Mouse (Mus musculus) C2C12 (cell line): Measurements from ENCODE around the gene Psmd2. TPM values are rescaled to one million over a fixed set of nuclear protein-coding genes. Genes with fewer than 3 reads are reported as not detected.

ENCODE experiments used
- H3K27me3 ChIP-seq: one replicate; pipeline ENCODE4 v1.6.1; 2011; ENCODE audit not compliant: control insufficient read depth, insufficient read depth, insufficient read length
- H3K36me3 ChIP-seq: one replicate; pipeline ENCODE4 v1.6.1; 2011; ENCODE audit not compliant: control insufficient read depth, insufficient read depth
- H3K4me3 ChIP-seq: one replicate; pipeline ENCODE4 v1.5.1; 2011; ENCODE audit warnings: mild to moderate bottlenecking, control low read depth; ENCODE audit not compliant: poor library complexity, insufficient read depth, severe bottlenecking
- H3K79me2 ChIP-seq: one replicate; pipeline ENCODE4 v1.6.1; 2011; ENCODE audit not compliant: control insufficient read depth, insufficient read depth
- H3K79me3 ChIP-seq: one replicate; pipeline ENCODE4 v1.6.1; 2011; ENCODE audit warnings: low read depth, control low read depth
- H3ac ChIP-seq: one replicate; pipeline ENCODE3; 2011; ENCODE audit warnings: low read depth; ENCODE audit not compliant: control insufficient read depth, insufficient read length
- CEBPB ChIP-seq: IDR thresholded peaks from one replicate; pipeline ENCODE4 v1.6.1; 2011; ENCODE audit warnings: low read depth, mild to moderate bottlenecking, control low read depth, moderate library complexity
- CTCF ChIP-seq: IDR thresholded peaks from one replicate; pipeline ENCODE4 v1.5.1; 2011; ENCODE audit not compliant: control insufficient read depth, insufficient read depth, insufficient read length
- FOSL1 ChIP-seq: IDR thresholded peaks from one replicate; pipeline ENCODE4 v1.8.0; 2011; ENCODE audit warnings: mild to moderate bottlenecking, low read length; ENCODE audit not compliant: poor library complexity, insufficient read depth, severe bottlenecking
- MAX ChIP-seq: IDR thresholded peaks from one replicate; pipeline ENCODE4 v1.6.1; 2011; ENCODE audit warnings: mild to moderate bottlenecking, control low read depth
- MYOD1 ChIP-seq: IDR thresholded peaks from one replicate; pipeline ENCODE4 v1.6.1; 2011; ENCODE audit warnings: low read depth; ENCODE audit not compliant: control insufficient read depth, insufficient read length
- MYOG ChIP-seq: IDR thresholded peaks from one replicate; pipeline ENCODE4 v1.6.1; 2011; ENCODE audit not compliant: control insufficient read depth, insufficient read length; ENCODE audit errors: extremely low read depth
- USF1 ChIP-seq: IDR thresholded peaks from one replicate; pipeline ENCODE4 v1.6.1; 2011; ENCODE audit warnings: low read depth, mild to moderate bottlenecking, control low read depth, moderate library complexity
- polyA plus RNA-seq: library from polyadenylated mRNA; unstranded; fragments of >200 nt; fragmentation: generic; extraction: Trizol; gene quantifications from one replicate; pipeline ENCODE4 v1.2.1, GENCODE M21; 2012; ENCODE audit warnings: missing spikeins

The Psmd2 gene
- polyA plus RNA-seq, 1 experiment = 297 TPM

DNA sequence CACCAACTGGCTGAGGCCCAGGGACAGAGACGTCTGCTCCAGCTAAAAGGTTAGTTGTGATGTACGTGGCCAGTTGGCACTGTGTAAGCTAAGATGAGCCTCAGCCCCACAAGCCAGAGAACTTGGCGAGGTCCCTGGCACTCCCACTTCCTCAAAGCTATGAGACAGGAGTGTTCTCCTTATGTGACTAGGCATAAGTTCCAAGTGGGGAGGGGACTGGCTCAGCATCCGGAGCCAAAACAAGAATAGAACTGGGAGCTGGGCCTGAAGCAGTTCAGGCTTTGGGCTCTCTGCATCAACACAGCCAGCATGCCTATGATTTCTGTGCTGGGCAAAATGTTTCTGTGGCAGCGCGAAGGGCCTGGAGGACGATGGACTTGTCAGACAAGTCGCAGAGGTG lies 43.3 kb downstream of the Psmd2 start:
- Histone ChIP-seq H3K79me3 (no peaks in the 10 kb centered on the region), H3K36me3 (peaks cover 35% of the 10 kb centered on the region), H3K27me3 (no peaks in the 10 kb centered on the region), H3K79me2 (no peaks in the 10 kb centered on the region), H3ac (no peak overlapping the region), H3K4me3 (no peak overlapping the region)
- TF ChIP-seq MAX = no peak
- TF ChIP-seq MYOD1 = no peak
- TF ChIP-seq CEBPB = no peak
- no peak for TF ChIP-seq FOSL1
- no peak for TF ChIP-seq MYOG
- TF ChIP-seq USF1 = no peak
- no peak for TF ChIP-seq CTCF

DNA sequence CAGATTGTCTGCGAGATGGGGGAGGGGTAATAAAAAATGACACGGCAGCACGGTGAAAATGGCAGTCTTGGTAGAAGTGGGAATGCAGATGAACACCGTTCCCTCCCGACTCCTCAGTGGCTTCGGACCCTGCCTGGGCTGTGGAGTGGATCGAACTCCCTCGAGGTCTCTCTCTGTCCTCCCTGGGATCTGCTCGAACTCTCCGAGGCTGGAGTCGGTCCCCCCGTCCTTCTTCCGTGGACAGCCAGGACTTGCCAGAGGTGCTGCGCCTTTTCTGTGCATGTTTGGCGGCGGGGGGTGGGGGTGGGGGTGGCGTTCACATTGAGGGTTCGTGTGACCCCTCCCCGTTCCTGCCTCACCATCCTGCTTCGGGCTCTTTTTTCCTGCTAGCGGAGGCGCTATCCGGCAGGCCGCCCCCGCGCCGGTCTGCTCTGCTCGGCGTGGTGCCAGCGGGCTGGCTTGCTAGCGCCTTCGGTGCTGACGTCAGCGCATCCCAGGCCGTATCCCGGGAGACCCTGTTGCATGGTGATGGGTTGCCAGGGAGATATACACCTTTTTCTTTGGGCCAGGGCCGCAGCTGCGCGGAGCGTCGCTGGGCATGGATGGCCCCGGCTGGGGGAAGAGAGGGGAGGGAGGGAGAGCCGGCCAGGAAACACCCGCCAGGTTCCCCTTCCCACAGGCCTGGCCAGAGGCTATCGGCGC lies 44.3 kb downstream of the Psmd2 start:
- peaks cover 25% of the 10 kb centered on the region for H3K36me3 ChIP-seq
- H3ac ChIP-seq = no peak overlapping the region
- no peak overlapping the region for H3K4me3 ChIP-seq
- TF ChIP-seq MYOD1 (no peak), CTCF (no peak)
- no peaks in the 10 kb centered on the region for H3K79me3 ChIP-seq
- H3K79me2 ChIP-seq = no peaks in the 10 kb centered on the region
- no peaks in the 10 kb centered on the region for H3K27me3 ChIP-seq

DNA sequence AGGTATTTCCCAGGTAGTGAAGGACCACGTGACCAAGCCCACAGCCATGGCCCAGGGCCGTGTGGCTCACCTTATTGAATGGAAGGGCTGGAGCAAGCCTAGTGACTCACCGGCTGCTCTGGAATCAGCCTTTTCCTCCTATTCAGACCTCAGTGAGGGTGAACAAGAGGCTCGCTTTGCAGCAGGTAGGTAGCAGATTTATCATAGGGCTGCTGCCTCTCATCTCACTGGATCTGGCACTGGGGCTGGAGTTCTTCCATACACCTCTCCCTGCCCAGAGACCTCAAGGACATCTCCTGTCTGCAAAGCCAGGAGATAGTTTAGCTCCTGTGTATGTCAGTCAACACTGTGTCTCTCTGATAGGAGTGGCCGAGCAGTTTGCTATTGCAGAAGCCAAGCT lies 47.8 kb downstream of the Psmd2 start:
- Histone ChIP-seq H3K27me3 (no peaks in the 10 kb centered on the region), H3K4me3 (no peak overlapping the region), H3K79me2 (no peaks in the 10 kb centered on the region), H3ac (no peak overlapping the region), H3K36me3 (no peaks in the 10 kb centered on the region), H3K79me3 (no peaks in the 10 kb centered on the region)
- TF ChIP-seq MYOD1 = no peak
- TF ChIP-seq FOSL1 = no peak
- TF ChIP-seq CTCF = no peak
- TF ChIP-seq CEBPB = no peak
- no peak for TF ChIP-seq MAX
- no peak for TF ChIP-seq MYOG
- no peak for TF ChIP-seq USF1

DNA sequence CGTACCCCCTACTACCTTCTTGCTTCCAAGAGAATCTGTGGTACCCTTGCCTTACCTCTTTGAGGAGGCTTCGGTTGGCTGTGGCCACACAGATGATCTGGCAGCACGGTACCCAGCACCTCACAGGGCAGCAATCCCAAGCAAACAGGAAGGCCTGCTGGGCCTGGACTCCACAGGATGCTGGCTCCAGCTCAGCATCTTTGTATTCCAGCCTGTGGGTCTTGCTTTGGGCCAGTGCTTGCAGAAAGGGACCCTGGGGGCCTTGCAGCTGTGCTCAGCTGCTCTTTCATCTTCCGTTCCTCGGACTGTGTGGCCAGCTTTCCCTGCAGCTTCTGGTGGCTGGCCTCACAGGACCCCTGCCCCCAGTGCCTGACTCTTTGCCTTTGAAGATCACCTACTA lies 48.6 kb downstream of the Psmd2 start:
- TF ChIP-seq MYOD1 (no peak), MAX (no peak), USF1 (no peak), MYOG (no peak), CEBPB (no peak), FOSL1 (no peak), CTCF (no peak)
- H3K4me3 ChIP-seq = no peak overlapping the region
- no peaks in the 10 kb centered on the region for H3K27me3 ChIP-seq
- H3K79me3 ChIP-seq = no peaks in the 10 kb centered on the region
- H3K79me2 ChIP-seq = no peaks in the 10 kb centered on the region
- H3K36me3 ChIP-seq = no peaks in the 10 kb centered on the region
- H3ac ChIP-seq = no peak overlapping the region

- H3K4me3 ChIP-seq = no peak overlapping the region
- TF ChIP-seq MYOD1 = no peak
- no peak for TF ChIP-seq MAX
- no peak for TF ChIP-seq MYOG
- no peak for TF ChIP-seq CTCF
- TF ChIP-seq USF1 = no peak
- TF ChIP-seq CEBPB = no peak
- no peak for TF ChIP-seq FOSL1
- no peaks in the 10 kb centered on the region for H3K27me3 ChIP-seq
- no peaks in the 10 kb centered on the region for H3K79me3 ChIP-seq
- peak overlapping the region; percentile 16 for H3ac ChIP-seq
- no peaks in the 10 kb centered on the region for H3K79me2 ChIP-seq
- H3K36me3 ChIP-seq = no peaks in the 10 kb centered on the region
Observed at GRCm38 (mm10) chr16:20701316-20701715, 49.9 kb downstream of the Psmd2 start.
